Mouse (Mus musculus) kidney, embryonic 14.5 days (tissue): ENCODE measurements at regions not wholly inside any gene's neighbourhood (a gene's known extent, or its start where the extent isn't known, plus 50 kb on each side); places are given as distances from the start of the nearest gene placed in this dataset.

Experiments
- ATAC-seq: fragments of 200-750 bp; cut with Nextera tagmentation; 2 replicates; pipeline ENCODE4 v1.8.0; 2017; ENCODE audit warnings: moderate number of reproducible peaks, mild to moderate bottlenecking, moderate TSS enrichment, moderate library complexity; ENCODE audit not compliant: low FRiP score, low TSS enrichment
- H3K27ac ChIP-seq: fragments of 300-500 bp; sonication (generic); 2 replicates; pipeline ENCODE4 v1.5.1; 2014; ENCODE audit warnings: low read depth, mild to moderate bottlenecking, low read length, moderate library complexity, mixed read lengths
- H3K27me3 ChIP-seq: fragments of 300-500 bp; sonication (generic); 2 replicates; pipeline ENCODE4 v1.6.1; 2014; ENCODE audit warnings: mild to moderate bottlenecking, low read length; ENCODE audit not compliant: control insufficient read depth, insufficient read depth
- H3K36me3 ChIP-seq: fragments of 300-500 bp; sonication (generic); 2 replicates; pipeline ENCODE4 v1.6.1; 2014; ENCODE audit warnings: low read length, mixed read lengths; ENCODE audit not compliant: control insufficient read depth, insufficient read depth
- H3K4me1 ChIP-seq: fragments of 300-500 bp; sonication (generic); 2 replicates; pipeline ENCODE4 v1.6.1; 2014; ENCODE audit warnings: low read length, mixed read lengths; ENCODE audit not compliant: control insufficient read depth, insufficient read depth
- H3K4me2 ChIP-seq: fragments of 300-500 bp; sonication (generic); replicated peaks from 2 replicates; pipeline ENCODE4 v1.6.1; 2014; ENCODE audit warnings: low read depth, mild to moderate bottlenecking, low read length
- H3K4me3 ChIP-seq: fragments of 300-500 bp; sonication (generic); 2 replicates; pipeline ENCODE4 v1.5.1; 2014; ENCODE audit warnings: mild to moderate bottlenecking, low read length
- H3K9ac ChIP-seq: fragments of 300-500 bp; sonication (generic); 2 replicates; pipeline ENCODE4 v1.6.1; 2014; ENCODE audit warnings: low read depth, mild to moderate bottlenecking, low read length, moderate library complexity
- H3K9me3 ChIP-seq: fragments of 300-500 bp; sonication (generic); 2 replicates; pipeline ENCODE4 v1.6.1; 2016; ENCODE audit warnings: low read length; ENCODE audit not compliant: control insufficient read depth
- WGBS: fragments of 180-500 bp; shearing (Covaris S2); extraction: QIAGEN DNeasy Blood & Tissue Kit; methylation state at CpG from one replicate; pipeline ENCODE4 v1.1.7; 2014; 5-methylcytosine and 5-hydroxymethylcytosine counted together

- Histone ChIP-seq H3K9me3 (no peaks in the 10 kb centered on the region), H3K9ac (no peak overlapping the region), H3K27ac (no peak overlapping the region), H3K36me3 (no peaks in the 10 kb centered on the region), H3K4me1 (peaks cover 10% of the 10 kb centered on the region; the same call in 1 of the 2 replicates), H3K27me3 (no peaks in the 10 kb centered on the region), H3K4me3 (no peak overlapping the region), H3K4me2 (no peak overlapping the region)
- WGBS = 82% methylated on average over 10 of the region's 10 CpGs
- ATAC-seq = no peak
Measured at GRCm38 (mm10) chr13:59363428-59363827, 221.6 kb downstream of the Agtpbp1 start.

DNA sequence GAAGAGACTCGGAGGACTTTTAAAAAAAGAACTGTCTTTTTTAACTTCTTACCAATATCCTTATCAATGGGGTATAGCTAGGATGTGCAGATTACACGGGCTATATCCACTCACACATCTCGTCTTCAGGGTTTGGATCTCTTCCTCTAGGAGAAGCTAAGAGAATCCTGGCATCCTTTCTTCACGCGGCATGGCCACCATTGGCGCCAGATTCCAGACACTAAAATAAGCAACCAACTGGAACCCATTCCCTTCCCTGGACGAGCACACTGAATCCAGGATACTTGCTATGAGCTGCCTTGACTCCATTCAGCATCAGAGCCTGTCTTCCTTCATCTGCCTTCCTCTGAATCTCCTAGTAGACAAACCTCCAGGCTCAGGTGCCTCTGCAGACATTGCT lies 223.7 kb downstream of the Agtpbp1 start:
- no peak for ATAC-seq
- no peak overlapping the region for H3K9ac ChIP-seq
- H3K4me2 ChIP-seq = no peak overlapping the region
- H3K9me3 ChIP-seq = no peaks in the 10 kb centered on the region
- H3K36me3 ChIP-seq = no peaks in the 10 kb centered on the region
- no peaks in the 10 kb centered on the region for H3K4me1 ChIP-seq
- no peaks in the 10 kb centered on the region for H3K27me3 ChIP-seq
- H3K27ac ChIP-seq = no peak overlapping the region
- WGBS = 92% methylated on average over 7 of the region's 7 CpGs
- H3K4me3 ChIP-seq = no peak overlapping the region

GRCm38 (mm10) chr13:59360026-59360425 lies 225.0 kb downstream of the Agtpbp1 start:
- H3K27me3 ChIP-seq = no peaks in the 10 kb centered on the region
- H3K9me3 ChIP-seq = no peaks in the 10 kb centered on the region
- 83% methylated on average over 3 of the region's 3 CpGs for WGBS

DNA sequence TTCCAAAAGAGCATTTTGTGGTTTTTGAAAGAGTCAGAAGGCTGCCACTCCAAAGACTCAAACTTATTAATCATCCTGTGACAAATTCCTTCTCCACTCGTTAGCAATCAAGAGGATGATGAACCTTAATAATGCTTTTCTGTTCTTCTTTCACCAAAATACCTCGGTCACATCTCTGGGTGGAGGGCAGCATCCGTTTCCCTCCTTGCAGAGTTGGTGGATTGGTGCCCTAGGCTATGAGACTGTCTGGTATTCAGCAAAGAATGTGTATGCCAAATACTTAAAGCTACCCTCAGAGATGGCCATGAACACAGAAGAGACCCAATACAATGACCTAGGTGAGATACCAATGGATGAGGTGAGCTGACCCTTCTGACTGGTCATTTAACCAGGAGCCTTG lies 226.6 kb downstream of the Agtpbp1 start:
- 84% methylated on average over 3 of the region's 3 CpGs for WGBS
- Histone ChIP-seq H3K27ac (no peak overlapping the region), H3K9ac (no peak overlapping the region)

More at GRCm38 (mm10) chr13:59360026-59360425, 225.0 kb downstream of the Agtpbp1 start:
- Histone ChIP-seq H3K36me3 (no peaks in the 10 kb centered on the region), H3K4me2 (no peak overlapping the region), H3K4me1 (no peaks in the 10 kb centered on the region), H3K9ac (no peak overlapping the region), H3K4me3 (no peak overlapping the region), H3K27ac (no peak overlapping the region)
- ATAC-seq = no peak

DNA sequence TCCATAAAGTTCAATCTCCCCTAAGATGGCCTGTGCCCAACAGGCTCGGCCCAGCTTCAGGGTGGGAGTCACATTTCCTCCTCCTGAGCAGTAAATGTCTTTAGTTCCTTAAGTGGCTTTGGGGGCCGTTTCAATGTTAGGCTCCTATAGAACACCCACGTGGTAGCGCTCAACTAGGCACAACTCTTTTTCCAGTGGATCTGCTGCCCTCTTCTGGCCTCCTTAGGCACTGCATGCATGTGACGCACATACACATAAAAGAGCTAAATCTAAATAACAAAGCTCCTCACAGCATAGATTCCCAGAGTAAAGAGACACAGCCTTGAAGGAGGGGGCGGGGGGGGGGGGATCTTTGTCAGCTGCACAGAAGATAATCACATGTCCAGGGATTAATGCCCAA lies 233.6 kb downstream of the Agtpbp1 start:
- H3K27ac ChIP-seq = no peak overlapping the region
- 58% methylated on average over 6 of the region's 6 CpGs for WGBS

More for the DNA sequence above, 226.6 kb downstream of the Agtpbp1 start:
- Histone ChIP-seq H3K4me1 (no peaks in the 10 kb centered on the region), H3K36me3 (no peaks in the 10 kb centered on the region), H3K4me2 (no peak overlapping the region), H3K27me3 (no peaks in the 10 kb centered on the region), H3K9me3 (no peaks in the 10 kb centered on the region), H3K4me3 (no peak overlapping the region)
- ATAC-seq = no peak

DNA sequence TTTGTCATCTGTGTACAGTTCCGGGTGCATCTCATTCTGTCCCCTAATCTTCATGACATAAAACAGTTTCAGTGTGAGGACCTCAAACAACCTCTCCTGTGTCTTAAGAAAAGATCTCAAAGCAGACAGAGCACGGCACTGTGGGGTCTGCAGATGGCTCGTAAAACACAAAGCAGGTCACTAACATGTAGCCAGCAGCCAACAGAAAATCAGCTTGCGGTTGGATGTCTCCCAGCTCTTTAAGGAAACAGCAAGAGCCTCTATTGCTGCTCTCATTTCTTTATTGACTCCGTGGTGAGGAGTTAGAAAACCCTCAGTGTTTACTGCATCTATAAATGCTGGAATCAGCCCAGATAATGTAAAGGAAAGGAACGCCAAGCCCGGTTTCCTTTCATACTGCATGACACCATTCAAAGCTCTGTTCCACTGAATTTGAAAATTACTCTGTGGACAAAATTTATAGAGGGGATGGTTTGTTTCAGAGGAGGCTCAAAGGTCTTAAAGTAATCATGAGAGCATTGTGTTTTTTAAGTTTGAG lies 234.3 kb downstream of the Agtpbp1 start:
- WGBS = 58% methylated on average over 7 of the region's 7 CpGs
- no peak for ATAC-seq
- H3K4me3 ChIP-seq = no peak overlapping the region
- H3K9me3 ChIP-seq = peaks cover 4% of the 10 kb centered on the region; the same call in 1 of the 2 replicates
- H3K27ac ChIP-seq = no peak overlapping the region
- H3K4me1 ChIP-seq = no peaks in the 10 kb centered on the region
- H3K27me3 ChIP-seq = no peaks in the 10 kb centered on the region
- no peaks in the 10 kb centered on the region for H3K36me3 ChIP-seq
- H3K9ac ChIP-seq = no peak overlapping the region
- H3K4me2 ChIP-seq = no peak overlapping the region

More for the DNA sequence above, 233.6 kb downstream of the Agtpbp1 start:
- H3K4me1 ChIP-seq = no peaks in the 10 kb centered on the region
- H3K27me3 ChIP-seq = no peaks in the 10 kb centered on the region
- H3K4me3 ChIP-seq = no peak overlapping the region
- no peak overlapping the region for H3K9ac ChIP-seq
- no peak for ATAC-seq
- no peak overlapping the region for H3K4me2 ChIP-seq
- no peaks in the 10 kb centered on the region for H3K36me3 ChIP-seq
- peaks cover 4% of the 10 kb centered on the region; the same call in 1 of the 2 replicates for H3K9me3 ChIP-seq

- ATAC-seq = no peak
- Histone ChIP-seq H3K4me2 (no peak overlapping the region), H3K27ac (no peak overlapping the region), H3K9ac (no peak overlapping the region), H3K4me1 (no peaks in the 10 kb centered on the region), H3K27me3 (no peaks in the 10 kb centered on the region), H3K36me3 (no peaks in the 10 kb centered on the region), H3K4me3 (no peak overlapping the region), H3K9me3 (peaks cover 4% of the 10 kb centered on the region; the same call in 1 of the 2 replicates)
Measured at GRCm38 (mm10) chr13:59348510-59348909, 236.5 kb downstream of the Agtpbp1 start.

- H3K36me3 ChIP-seq = no peaks in the 10 kb centered on the region
- no peaks in the 10 kb centered on the region for H3K27me3 ChIP-seq
- no peak overlapping the region for H3K9ac ChIP-seq
- no peak for ATAC-seq
- no peak overlapping the region for H3K4me2 ChIP-seq
- no peak overlapping the region for H3K27ac ChIP-seq
- H3K4me1 ChIP-seq = no peaks in the 10 kb centered on the region
- no peaks in the 10 kb centered on the region for H3K9me3 ChIP-seq
- WGBS = 78% methylated on average over 13 of the region's 13 CpGs
- no peak overlapping the region for H3K4me3 ChIP-seq
Measured at GRCm38 (mm10) chr13:59341871-59342270, 243.2 kb downstream of the Agtpbp1 start.

DNA sequence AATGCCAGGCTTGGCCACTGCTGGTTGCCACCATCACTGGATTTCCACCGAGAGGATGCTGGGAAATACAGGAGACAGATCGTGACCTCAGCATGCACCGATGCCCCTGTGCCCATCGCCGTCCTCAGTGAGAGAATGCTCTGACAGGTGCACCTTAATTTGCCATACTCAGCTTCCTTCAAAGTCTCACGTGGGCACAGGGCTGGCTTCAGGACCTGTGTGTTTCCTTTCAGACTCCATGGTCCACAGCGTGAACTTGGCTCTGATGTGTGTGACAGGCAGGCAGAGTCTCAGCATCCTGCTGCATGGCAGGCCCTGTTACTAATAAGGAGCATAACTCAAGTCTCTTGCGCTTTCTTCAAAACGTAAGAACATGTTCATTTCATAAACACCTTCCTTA lies 246.6 kb downstream of the Agtpbp1 start:
- Histone ChIP-seq H3K36me3 (no peaks in the 10 kb centered on the region), H3K4me1 (no peaks in the 10 kb centered on the region), H3K9ac (no peak overlapping the region), H3K4me2 (no peak overlapping the region), H3K27ac (no peak overlapping the region), H3K9me3 (no peaks in the 10 kb centered on the region), H3K4me3 (no peak overlapping the region), H3K27me3 (no peaks in the 10 kb centered on the region)
- WGBS = 96% methylated on average over 9 of the region's 9 CpGs
- no peak for ATAC-seq
